Mouse (Mus musculus): ENCODE results near the gene Hsd11b2. TPM values are rescaled to one million over a fixed set of nuclear protein-coding genes. Genes with fewer than 3 reads are reported as not detected.

Gene Hsd11b2
- total RNA-seq, 2 experiments from 2014 or later: 0.43 to 0.52 TPM

DNA sequence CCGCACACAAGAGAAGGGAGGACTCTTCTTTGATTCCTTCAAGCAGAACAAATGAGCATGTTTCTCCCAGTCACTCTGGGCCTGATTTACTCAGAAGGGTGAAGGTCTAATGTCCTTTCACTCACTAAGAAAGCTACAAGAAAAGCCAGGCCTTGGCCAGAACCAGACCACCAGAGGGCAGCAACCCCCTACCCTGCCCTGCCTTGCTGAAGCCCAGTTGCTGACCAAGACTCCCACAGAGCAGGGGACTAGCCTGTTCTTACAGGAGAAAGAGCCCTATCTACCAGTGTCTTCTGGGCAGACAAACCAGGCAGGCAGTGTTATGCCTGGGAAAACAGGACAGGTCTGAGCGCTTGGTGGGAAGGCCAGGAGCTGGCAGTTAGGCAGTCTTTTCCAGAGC is 34.2 kb upstream of the Hsd11b2 start:
- peak; percentile 82 for DNase-seq

GRCm38 (mm10) chr8:105488082-105488481 is 30.5 kb upstream of the Hsd11b2 start:
- no peak for DNase-seq

DNA sequence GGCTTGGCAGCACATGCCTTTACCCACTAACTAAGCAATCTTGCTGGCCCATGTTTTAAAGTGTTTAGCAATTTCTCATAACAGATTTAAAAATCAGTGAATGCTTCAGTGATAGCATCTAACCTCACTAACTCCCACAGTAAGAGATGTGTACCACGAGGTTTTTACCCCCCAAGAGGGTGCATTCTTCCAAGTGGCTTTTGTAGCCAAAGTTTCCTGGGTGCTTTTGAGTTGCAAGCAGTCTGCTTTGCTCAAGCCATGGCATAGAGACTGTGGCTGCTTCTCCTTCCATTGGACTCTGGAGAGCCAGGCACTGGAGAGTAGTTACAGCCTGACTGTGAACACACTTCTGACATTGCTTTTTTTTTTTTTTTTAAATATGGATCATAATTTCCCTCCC is 29.3 kb upstream of the Hsd11b2 start:
- DNase-seq: no peak

DNA sequence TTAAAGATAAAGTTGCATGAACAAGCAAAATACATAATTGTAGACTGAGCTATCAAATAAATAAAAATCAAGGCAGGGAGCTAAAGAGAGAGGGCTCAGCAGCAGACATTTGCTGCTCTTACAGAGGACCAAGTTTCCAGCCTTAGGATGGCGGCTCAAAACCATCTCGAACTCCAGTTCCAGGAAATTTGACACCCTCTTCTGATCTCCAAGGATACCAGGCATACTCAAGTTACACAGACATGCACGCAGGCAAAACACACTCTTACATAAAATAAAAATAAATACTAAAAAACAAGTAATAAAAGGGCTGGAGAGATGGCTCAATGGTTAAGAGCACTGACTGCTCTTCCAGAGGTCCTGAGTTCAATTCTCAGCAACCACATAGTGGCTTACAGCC is 25.1 kb upstream of the Hsd11b2 start:
- DNase-seq: no peak

GRCm38 (mm10) chr8:105494566-105494965 is 24.0 kb upstream of the Hsd11b2 start:
- DNase-seq: no peak

- no peak for DNase-seq
These were observed 22.9 kb upstream of the Hsd11b2 start for GRCm38 (mm10) chr8:105495350-105496302.

DNA sequence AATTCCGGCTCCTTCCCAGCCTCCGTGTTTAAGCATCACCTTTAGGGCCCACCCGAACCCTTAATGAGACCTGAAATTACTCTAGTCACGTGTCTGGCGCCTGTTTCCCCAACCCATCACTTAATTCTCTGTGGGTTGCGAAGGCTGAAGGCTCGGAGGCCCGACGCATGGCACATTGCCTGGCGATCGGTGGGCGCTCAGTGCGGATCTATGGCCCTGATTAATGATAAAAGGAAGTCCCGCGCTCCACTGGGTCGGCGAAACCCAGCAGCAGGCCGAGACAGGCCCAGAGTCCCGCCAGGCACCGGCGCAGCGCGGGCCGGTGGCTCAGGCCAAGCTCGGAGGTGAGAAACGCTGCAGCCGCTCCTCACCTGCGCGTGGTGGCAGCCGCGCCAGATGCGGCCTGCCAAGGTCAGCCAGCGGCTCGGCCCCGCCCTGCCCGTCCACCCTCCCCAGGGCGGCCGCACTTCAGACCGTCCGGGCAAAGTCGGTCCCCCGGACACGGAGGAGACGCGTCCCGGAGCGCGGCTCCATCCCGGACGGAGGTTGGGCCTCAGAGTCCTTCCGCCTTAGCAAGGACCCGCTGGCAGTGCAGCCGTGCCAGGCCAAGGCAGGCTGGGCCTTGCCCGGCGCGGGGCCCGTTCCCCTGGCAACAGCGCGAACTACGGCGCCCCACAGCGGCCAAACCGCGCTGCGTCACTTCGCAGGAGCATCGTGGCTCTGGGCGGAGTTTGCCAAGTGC is 21.9 kb upstream of the Hsd11b2 start, which contains the start of gene Zdhhc1:
Gene Zdhhc1, minus strand, starts transcription at position 464 of the 742 bp plus-strand sequence.
- peak; percentile 93 for DNase-seq

DNA sequence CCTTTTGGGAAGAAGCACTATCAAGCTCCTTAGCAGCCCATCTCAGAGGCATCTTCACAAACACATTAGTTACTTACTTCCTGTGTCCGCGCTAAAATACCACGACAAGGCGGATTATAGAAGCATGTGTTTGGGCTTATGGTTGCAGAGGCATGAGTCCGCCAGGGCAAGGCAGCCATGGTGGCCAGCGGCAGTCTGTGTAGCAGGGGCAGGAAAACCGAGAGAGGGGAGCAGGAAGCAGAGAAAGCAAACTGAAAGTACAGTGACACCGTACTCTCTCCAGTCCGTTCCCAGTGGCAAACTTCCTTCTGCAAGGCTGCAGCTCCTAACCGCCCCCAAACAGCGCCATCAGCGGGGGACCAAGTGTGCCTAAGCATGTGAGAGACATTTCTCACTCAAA is 18.8 kb upstream of the Hsd11b2 start:
- no peak for DNase-seq

DNA sequence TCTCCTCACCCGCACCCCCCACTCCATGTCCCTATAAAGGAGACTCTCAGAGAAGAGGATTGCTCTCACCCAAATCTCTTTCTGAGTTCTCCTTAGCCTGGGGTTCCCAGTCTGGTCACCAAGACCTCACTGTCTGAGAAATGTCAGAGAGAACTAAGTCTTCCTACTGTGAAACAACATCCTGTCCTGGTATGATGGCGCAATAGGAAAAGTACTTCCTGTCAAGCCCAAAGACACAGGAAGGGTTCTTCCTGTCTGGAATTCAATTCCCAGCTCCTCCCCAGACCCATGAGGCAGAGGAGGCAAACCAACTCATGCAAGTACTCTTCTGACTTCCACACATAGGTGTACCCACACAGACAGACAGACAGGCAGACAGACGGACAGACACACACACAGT is 13.9 kb upstream of the Hsd11b2 start:
- DNase-seq: no peak

DNA sequence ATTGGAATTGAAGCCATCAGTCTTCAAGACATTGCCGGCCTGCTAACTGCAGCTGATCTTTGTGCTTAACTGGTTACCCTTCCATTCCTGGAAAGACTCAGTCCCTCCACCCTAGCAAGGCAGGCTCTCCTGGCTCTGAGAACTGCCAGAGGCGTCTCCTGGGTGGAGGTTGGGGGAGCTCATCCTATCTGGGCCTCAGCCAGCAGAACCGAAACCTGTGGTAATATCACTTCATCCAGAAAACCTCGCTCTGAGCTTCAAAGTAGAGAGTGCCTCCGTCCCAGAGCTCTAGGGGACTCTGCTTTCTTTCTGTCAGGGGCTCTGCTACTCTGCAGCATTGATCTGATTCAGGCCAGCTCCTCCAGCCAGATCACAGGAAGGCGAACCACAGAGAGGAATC is 11.6 kb upstream of the Hsd11b2 start:
- no peak for DNase-seq

DNA sequence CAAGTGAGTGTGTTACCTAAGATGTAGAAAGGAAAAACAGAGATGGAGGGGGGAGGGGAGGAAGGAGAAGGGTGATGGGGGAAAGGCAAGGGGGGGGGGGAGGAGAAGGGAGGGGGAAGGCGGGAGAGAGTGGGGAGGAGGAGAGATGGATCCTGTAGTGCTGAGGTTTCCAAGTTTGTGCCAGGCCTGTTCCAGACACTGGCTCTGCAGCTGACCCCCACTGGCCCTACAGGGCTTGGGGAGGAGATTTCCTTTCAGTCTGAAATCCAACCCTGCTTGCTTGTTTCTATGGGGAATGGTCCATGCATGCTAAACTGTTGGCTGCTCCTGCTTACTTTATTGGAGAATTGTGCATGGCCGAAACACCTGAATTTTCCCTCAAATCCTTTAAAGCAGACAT is 9.8 kb upstream of the Hsd11b2 start:
- no peak for DNase-seq

- DNase-seq: no peak
These were observed 8.4 kb upstream of the Hsd11b2 start for GRCm38 (mm10) chr8:105509997-105510735.

DNA sequence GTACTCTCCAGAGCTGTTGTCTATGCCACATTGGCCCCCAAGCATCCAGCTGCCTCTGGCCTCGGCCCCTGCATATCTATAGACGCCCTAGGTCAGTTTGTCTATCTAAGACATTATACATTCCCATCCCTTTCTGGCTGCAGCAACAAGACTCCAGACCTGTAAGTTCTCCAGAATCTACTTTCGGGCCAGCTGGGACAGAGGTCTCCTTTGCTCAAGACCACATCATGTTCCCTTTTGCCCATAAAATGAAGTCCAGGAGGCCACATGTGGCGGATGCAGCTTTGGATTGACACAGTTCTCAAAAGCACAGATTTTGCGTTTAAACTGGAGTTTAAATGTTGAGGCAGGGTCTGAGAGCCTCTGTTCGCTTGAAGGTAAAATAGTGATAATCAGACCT is 4.4 kb upstream of the Hsd11b2 start:
- DNase-seq: no peak

DNA sequence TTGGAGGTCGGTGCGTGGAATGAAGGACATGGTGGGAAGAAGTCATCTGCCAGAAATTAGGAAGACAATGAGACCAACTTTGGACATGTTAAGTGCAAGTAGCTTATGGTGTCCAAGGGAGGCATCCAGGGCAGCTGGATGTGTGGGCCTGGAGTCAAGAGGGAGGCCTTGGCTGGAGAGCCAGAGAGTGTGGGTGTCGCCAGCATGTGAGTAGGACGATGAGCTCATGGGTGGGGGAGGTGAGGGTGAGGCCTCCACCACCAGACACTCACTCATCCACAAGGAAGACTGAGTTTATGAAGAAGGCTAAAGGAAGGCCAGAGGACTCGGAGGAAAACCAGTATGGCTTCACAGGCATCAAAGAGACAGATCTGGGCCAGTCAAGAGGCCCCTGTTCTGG is 3.9 kb upstream of the Hsd11b2 start:
- peak; percentile 54 for DNase-seq

DNA sequence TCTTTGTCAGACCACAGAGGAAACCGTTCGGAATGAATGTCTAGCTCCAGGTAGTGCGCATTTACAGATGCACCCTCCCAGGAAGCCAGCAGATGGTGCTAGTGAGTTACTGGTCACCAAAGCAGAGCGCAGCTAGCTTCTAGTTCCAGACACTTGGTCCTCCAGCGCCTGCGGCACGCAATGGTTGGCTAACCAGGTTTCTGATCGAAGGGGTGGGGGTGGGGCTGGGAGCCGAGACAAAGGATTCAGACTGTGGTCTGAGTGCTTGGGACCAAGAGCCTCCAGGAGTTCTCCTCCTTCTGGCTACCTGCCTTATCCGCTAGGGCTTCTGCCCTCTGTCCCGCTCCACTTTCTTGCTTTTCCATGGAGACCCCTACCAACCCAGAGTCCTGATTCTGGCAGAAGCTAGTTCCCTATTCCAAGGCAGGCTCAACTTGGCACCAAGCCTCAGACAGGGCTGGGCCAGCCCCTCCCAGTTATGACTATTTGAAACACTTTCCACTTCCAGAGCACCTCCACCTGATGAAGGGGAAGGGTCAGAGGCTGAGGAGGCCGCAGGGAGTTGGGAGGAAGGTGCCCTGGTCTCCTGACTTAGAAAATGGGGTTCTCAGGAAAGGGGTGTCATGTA is 2.4 kb upstream of the Hsd11b2 start:
- peak; percentile 84 for DNase-seq

GRCm38 (mm10) chr8:105517346-105517745 is 1.2 kb upstream of the Hsd11b2 start:
- DNase-seq: no peak

- no peak for DNase-seq
These were observed 1.0 kb downstream of the Hsd11b2 start for GRCm38 (mm10) chr8:105519591-105519990.

GRCm38 (mm10) chr8:105520521-105520920 is 2.0 kb downstream of the Hsd11b2 start:
- no peak for DNase-seq

DNA sequence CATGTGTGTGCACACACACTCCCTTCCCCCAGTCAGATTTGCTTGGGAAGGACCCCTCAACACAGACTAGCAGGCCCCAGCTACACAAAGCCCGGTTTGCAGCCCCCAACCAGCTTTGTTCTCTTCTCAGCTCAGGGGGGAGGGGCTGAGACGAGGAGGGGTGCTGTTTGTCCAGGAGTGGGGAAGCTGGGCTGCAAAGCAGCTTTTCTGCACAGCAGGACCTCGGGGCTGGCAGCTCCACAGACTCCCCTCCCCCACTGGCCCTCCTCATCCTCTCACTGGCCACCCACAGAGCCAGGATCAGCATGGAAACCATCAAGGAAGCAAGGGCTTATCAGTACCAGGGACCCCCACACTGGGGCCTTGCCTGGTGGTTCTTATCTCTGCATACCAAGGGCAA is 2.5 kb downstream of the Hsd11b2 start:
- no peak for DNase-seq

- no peak for DNase-seq
These were observed 3.6 kb downstream of the Hsd11b2 start for GRCm38 (mm10) chr8:105521995-105522769.

DNA sequence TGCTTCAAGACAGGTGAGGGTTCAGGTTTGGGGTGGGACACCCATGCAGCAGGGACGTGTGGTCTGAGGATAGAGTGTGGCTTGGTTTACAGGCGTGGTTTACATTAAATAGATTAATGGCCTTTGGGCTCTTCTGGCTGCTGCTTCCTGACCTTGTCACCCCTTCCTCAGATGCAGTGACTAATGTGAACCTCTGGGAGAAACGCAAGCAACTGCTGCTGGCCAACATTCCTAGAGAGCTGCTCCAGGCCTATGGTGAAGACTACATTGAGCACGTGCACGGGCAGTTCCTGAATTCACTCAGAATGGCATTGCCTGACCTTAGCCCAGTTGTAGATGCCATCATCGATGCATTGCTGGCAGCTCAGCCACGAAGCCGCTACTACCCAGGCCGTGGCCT is 4.3 kb downstream of the Hsd11b2 start:
- DNase-seq: no peak

GRCm38 (mm10) chr8:105527110-105527509 is 8.6 kb downstream of the Hsd11b2 start:
- peak; percentile 63 for DNase-seq

All from heart, postnatal 4 days (tissue).